Mouse (Mus musculus): ENCODE measurements around the gene Flrt1. TPM values are rescaled to one million over a fixed set of nuclear protein-coding genes. Genes with fewer than 3 reads are reported as not detected.

Gene Flrt1
- total and polyA plus RNA-seq, 2 experiments: 0.09 to 0.31 TPM

GRCm38 (mm10) chr19:7116038-7116731 lies 10.7 kb upstream of the Flrt1 start:
- TF ChIP-seq CTCF (IDR thresholded peaks at IDR 0.05; ENCODE audit: low read depth, low read length) (no peak), POLR2A (IDR thresholded peaks at IDR 0.05; ENCODE audit: extremely low read depth, insufficient read depth, low read length) (no peak)
- Histone ChIP-seq H3K27me3 (ENCODE audit: control insufficient read depth, insufficient read depth, low read length) (no peaks in the 10 kb centered on the region), H3K4me1 (ENCODE audit: control insufficient read depth, insufficient read depth, low read length) (peaks cover 6% of the 10 kb centered on the region; the same call in 1 of the 2 replicates), H3K27ac (replicated peaks; ENCODE audit: insufficient read depth, low read depth, low read length) (no peak overlapping the region), H3K79me2 (ENCODE audit: control insufficient read depth, insufficient read depth, low read length) (no peaks in the 10 kb centered on the region), H3K9ac (ENCODE audit: low read depth, low read length) (no peak overlapping the region), H3K4me3 (ENCODE audit: insufficient read depth, low read depth, low read length) (no peak overlapping the region), H3K36me3 (ENCODE audit: control insufficient read depth, insufficient read depth, low read length) (no peaks in the 10 kb centered on the region)
- DNase-seq (ENCODE audit: extremely low read depth, low read depth, low spot score): no peak
- 87% methylated on average over 4 of the region's 4 CpGs for WGBS

- no peaks in the 10 kb centered on the region for H3K36me3 ChIP-seq (ENCODE audit: control insufficient read depth, insufficient read depth, low read length)
- WGBS: 88% methylated on average over 14 of the region's 14 CpGs
- H3K27ac ChIP-seq (replicated peaks; ENCODE audit: insufficient read depth, low read depth, low read length): no peak overlapping the region
- no peaks in the 10 kb centered on the region for H3K27me3 ChIP-seq (ENCODE audit: control insufficient read depth, insufficient read depth, low read length)
- no peak for TF ChIP-seq POLR2A (IDR thresholded peaks at IDR 0.05; ENCODE audit: extremely low read depth, insufficient read depth, low read length)
- no peak for TF ChIP-seq CTCF (IDR thresholded peaks at IDR 0.05; ENCODE audit: low read depth, low read length)
- H3K4me1 ChIP-seq (ENCODE audit: control insufficient read depth, insufficient read depth, low read length): no peaks in the 10 kb centered on the region
- H3K9ac ChIP-seq (ENCODE audit: low read depth, low read length): no peak overlapping the region
- no peak overlapping the region for H3K4me3 ChIP-seq (ENCODE audit: insufficient read depth, low read depth, low read length)
- no peak for DNase-seq (ENCODE audit: extremely low read depth, low read depth, low spot score)
- no peaks in the 10 kb centered on the region for H3K79me2 ChIP-seq (ENCODE audit: control insufficient read depth, insufficient read depth, low read length)
Observed at GRCm38 (mm10) chr19:7113574-7113973, 8.0 kb upstream of the Flrt1 start.

- H3K4me1 ChIP-seq (ENCODE audit: control insufficient read depth, insufficient read depth, low read length): no peaks in the 10 kb centered on the region
- DNase-seq (ENCODE audit: extremely low read depth, low read depth, low spot score): no peak
- no peaks in the 10 kb centered on the region for H3K36me3 ChIP-seq (ENCODE audit: control insufficient read depth, insufficient read depth, low read length)
- no peak overlapping the region for H3K27ac ChIP-seq (replicated peaks; ENCODE audit: insufficient read depth, low read depth, low read length)
- H3K4me3 ChIP-seq (ENCODE audit: insufficient read depth, low read depth, low read length): no peak overlapping the region
- no peaks in the 10 kb centered on the region for H3K27me3 ChIP-seq (ENCODE audit: control insufficient read depth, insufficient read depth, low read length)
- H3K79me2 ChIP-seq (ENCODE audit: control insufficient read depth, insufficient read depth, low read length): no peaks in the 10 kb centered on the region
- TF ChIP-seq CTCF (IDR thresholded peaks at IDR 0.05; ENCODE audit: low read depth, low read length) (no peak), POLR2A (IDR thresholded peaks at IDR 0.05; ENCODE audit: extremely low read depth, insufficient read depth, low read length) (no peak)
- 81% methylated on average over 3 of the region's 3 CpGs for WGBS
- H3K9ac ChIP-seq (ENCODE audit: low read depth, low read length): no peak overlapping the region
Observed at GRCm38 (mm10) chr19:7112628-7113027, 7.1 kb upstream of the Flrt1 start.

DNA sequence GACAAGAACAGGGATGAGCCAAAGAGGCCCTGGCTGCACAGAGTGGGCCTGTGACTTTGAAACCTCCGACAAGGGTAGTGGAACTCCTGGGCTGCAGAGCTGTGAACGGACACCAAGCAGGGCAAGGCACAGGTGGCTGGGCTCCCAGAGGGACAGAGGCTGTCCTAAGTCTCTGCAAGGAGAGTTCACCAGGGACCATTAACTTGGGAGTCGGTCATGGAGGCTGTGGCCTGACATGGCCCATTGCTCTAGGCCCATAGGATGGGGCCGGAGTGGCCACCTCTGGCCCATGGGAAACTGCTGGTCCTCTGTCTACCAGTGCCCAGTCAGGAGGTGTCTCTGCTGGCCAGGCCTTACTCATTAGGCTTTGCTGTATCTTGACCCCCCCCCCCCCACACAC lies 6.2 kb upstream of the Flrt1 start:
- no peaks in the 10 kb centered on the region for H3K36me3 ChIP-seq (ENCODE audit: control insufficient read depth, insufficient read depth, low read length)
- TF ChIP-seq CTCF (IDR thresholded peaks at IDR 0.05; ENCODE audit: low read depth, low read length): no peak
- TF ChIP-seq POLR2A (IDR thresholded peaks at IDR 0.05; ENCODE audit: extremely low read depth, insufficient read depth, low read length): no peak
- no peak overlapping the region for H3K27ac ChIP-seq (replicated peaks; ENCODE audit: insufficient read depth, low read depth, low read length)
- H3K27me3 ChIP-seq (ENCODE audit: control insufficient read depth, insufficient read depth, low read length): no peaks in the 10 kb centered on the region
- no peak for DNase-seq (ENCODE audit: extremely low read depth, low read depth, low spot score)
- no peak overlapping the region for H3K9ac ChIP-seq (ENCODE audit: low read depth, low read length)
- WGBS: 98% methylated on average over 4 of the region's 4 CpGs
- no peaks in the 10 kb centered on the region for H3K79me2 ChIP-seq (ENCODE audit: control insufficient read depth, insufficient read depth, low read length)
- no peak overlapping the region for H3K4me3 ChIP-seq (ENCODE audit: insufficient read depth, low read depth, low read length)
- H3K4me1 ChIP-seq (ENCODE audit: control insufficient read depth, insufficient read depth, low read length): no peaks in the 10 kb centered on the region

- Histone ChIP-seq H3K4me1 (ENCODE audit: control insufficient read depth, insufficient read depth, low read length) (no peaks in the 10 kb centered on the region), H3K27me3 (ENCODE audit: control insufficient read depth, insufficient read depth, low read length) (no peaks in the 10 kb centered on the region), H3K36me3 (ENCODE audit: control insufficient read depth, insufficient read depth, low read length) (no peaks in the 10 kb centered on the region), H3K27ac (replicated peaks; ENCODE audit: insufficient read depth, low read depth, low read length) (no peak overlapping the region), H3K9ac (ENCODE audit: low read depth, low read length) (no peak overlapping the region), H3K79me2 (ENCODE audit: control insufficient read depth, insufficient read depth, low read length) (no peaks in the 10 kb centered on the region), H3K4me3 (ENCODE audit: insufficient read depth, low read depth, low read length) (no peak overlapping the region)
- TF ChIP-seq POLR2A (IDR thresholded peaks at IDR 0.05; ENCODE audit: extremely low read depth, insufficient read depth, low read length): no peak
- TF ChIP-seq CTCF (IDR thresholded peaks at IDR 0.05; ENCODE audit: low read depth, low read length): no peak
- 91% methylated on average over 6 of the region's 6 CpGs for WGBS
- DNase-seq (ENCODE audit: extremely low read depth, low read depth, low spot score): no peak
Observed at GRCm38 (mm10) chr19:7111309-7111708, 5.8 kb upstream of the Flrt1 start.

DNA sequence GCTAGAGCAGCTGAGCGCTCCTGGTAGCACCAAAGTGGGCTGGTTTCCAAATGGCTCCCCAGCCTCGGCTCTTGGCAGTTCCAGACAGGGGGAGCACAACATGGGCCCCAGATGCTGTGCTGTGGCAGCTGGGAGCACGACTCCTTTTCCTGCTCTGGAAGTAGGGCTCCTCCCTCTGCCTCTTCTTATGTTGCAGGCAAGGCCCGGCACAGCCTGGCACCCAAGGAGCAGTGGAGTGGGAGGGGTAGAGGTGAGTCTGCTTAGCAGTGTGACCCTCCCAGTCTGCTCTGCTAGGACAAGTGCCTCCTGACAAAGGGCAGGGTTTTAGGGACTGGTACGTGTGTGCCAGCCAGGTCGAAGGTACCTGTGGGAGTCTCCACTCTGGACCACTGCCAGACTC lies 5.3 kb upstream of the Flrt1 start:
- H3K27me3 ChIP-seq (ENCODE audit: control insufficient read depth, insufficient read depth, low read length): no peaks in the 10 kb centered on the region
- no peak for TF ChIP-seq CTCF (IDR thresholded peaks at IDR 0.05; ENCODE audit: low read depth, low read length)
- 66% methylated on average over 6 of the region's 6 CpGs for WGBS
- H3K4me1 ChIP-seq (ENCODE audit: control insufficient read depth, insufficient read depth, low read length): no peaks in the 10 kb centered on the region
- H3K4me3 ChIP-seq (ENCODE audit: insufficient read depth, low read depth, low read length): no peak overlapping the region
- no peak overlapping the region for H3K9ac ChIP-seq (ENCODE audit: low read depth, low read length)
- no peak overlapping the region for H3K27ac ChIP-seq (replicated peaks; ENCODE audit: insufficient read depth, low read depth, low read length)
- no peaks in the 10 kb centered on the region for H3K79me2 ChIP-seq (ENCODE audit: control insufficient read depth, insufficient read depth, low read length)
- DNase-seq (ENCODE audit: extremely low read depth, low read depth, low spot score): no peak
- H3K36me3 ChIP-seq (ENCODE audit: control insufficient read depth, insufficient read depth, low read length): no peaks in the 10 kb centered on the region

Measured in liver, adult 2 months (tissue).